Mouse (Mus musculus) urinary bladder, postnatal 10 days (tissue): Measurements from ENCODE around the gene Gm20906.
"Not testable (repeated sequence)": the region's sequence is repeated elsewhere in the genome, so short reads cannot be mapped to it uniquely, and the experiment has no call there.

Source experiments
- DNase-seq: peaks from one replicate; pipeline ENCODE4 v3.0.0; 2022; ENCODE audit warnings: low spot score

Gm20906 gene

GRCm38 (mm10) chrY:87550666-87551065 is at the start of gene Gm20906:
Gm20906 (plus strand) TSS chrY:87550966.
- not testable (repeated sequence) for DNase-seq
